Mouse (Mus musculus) heart, postnatal 36 days (tissue): ENCODE data around the gene Prrg2. TPM values are rescaled to one million over a fixed set of nuclear protein-coding genes. Genes with fewer than 3 reads are reported as not detected.

ENCODE experiments used
- DNase-seq, 2 experiments: peaks; one replicate each; pipeline ENCODE4 v3.0.0; 2021 to 2022
- intact Hi-C: fragments of 180-260 bp; cut with DNase I; formaldehyde crosslinking; loops from one replicate; pipeline ENCODE4 v1.15.1; 2025
- total RNA-seq, 2 experiments: library from RNA; stranded (reverse); gene quantifications; 2 replicates each; pipeline ENCODE4 v1.2.3; 2021

Prrg2 gene
- total RNA-seq, 2 experiments from 2014 or later = 7.7 to 7.9 TPM

- no peak for DNase-seq
- intact Hi-C loops = no loop called here
These were observed 28.8 kb upstream of the Prrg2 start for GRCm38 (mm10) chr7:45091001-45091990.

GRCm38 (mm10) chr7:45090251-45090977, 27.9 kb upstream of the Prrg2 start:
- DNase-seq = no peak
- intact Hi-C loops = no loop called here

GRCm38 (mm10) chr7:45088597-45088996, 26.1 kb upstream of the Prrg2 start:
- DNase-seq = no peak
- intact Hi-C loops = no loop called here

GRCm38 (mm10) chr7:45086084-45086483, 23.6 kb upstream of the Prrg2 start:
- DNase-seq = no peak

GRCm38 (mm10) chr7:45083300-45083890, 20.9 kb upstream of the Prrg2 start:
- intact Hi-C loops = loop anchor here (5.0 kb wide), 1 partner anchor 39 kb away; the partner anchor contains the start of gene Rps11
- no peak for DNase-seq

More at GRCm38 (mm10) chr7:45086084-45086483, 23.6 kb upstream of the Prrg2 start:
- intact Hi-C loops = no loop called here

- intact Hi-C loops = loop anchor here (5.0 kb wide), 1 partner anchor 40 kb away; the partner anchor contains the start of gene Rps11
- DNase-seq = peak; percentile 63 to 69
These were observed 20.2 kb upstream of the Prrg2 start for GRCm38 (mm10) chr7:45082401-45083299.

GRCm38 (mm10) chr7:45081016-45081415, 18.5 kb upstream of the Prrg2 start:
- no peak for DNase-seq
- intact Hi-C loops = loop anchor here (2.0 to 5.0 kb wide), 2 partner anchors 22 to 41 kb away; partner anchors contain the start of genes Fcgrt and Rps11

- DNase-seq = peak; percentile 94 to 99
- intact Hi-C loops = loop anchor here (1.0 to 5.0 kb wide), 5 partner anchors 23 to 217 kb away; partner anchors contain the start of genes Fcgrt, Flt3l, Gm45713 and Rps11
These were observed 17.4 kb upstream of the Prrg2 start for GRCm38 (mm10) chr7:45079856-45080255.

- intact Hi-C loops = loop anchor here (5.0 kb wide), 1 partner anchor 219 kb away; no protein-coding TSS in a partner anchor
- DNase-seq = peak; percentile 79 to 86
These were observed 16.0 kb upstream of the Prrg2 start for GRCm38 (mm10) chr7:45078513-45078912.

GRCm38 (mm10) chr7:45077829-45078228, 15.4 kb upstream of the Prrg2 start:
- intact Hi-C loops = loop anchor here (5.0 kb wide), 1 partner anchor 219 kb away; no protein-coding TSS in a partner anchor
- DNase-seq = no peak

GRCm38 (mm10) chr7:45077322-45077721, 14.8 kb upstream of the Prrg2 start:
- no peak for DNase-seq
- intact Hi-C loops = loop anchor here (5.0 kb wide), 1 partner anchor 220 kb away; no protein-coding TSS in a partner anchor

- intact Hi-C loops = loop anchor here (5.0 kb wide), 1 partner anchor 221 kb away; no protein-coding TSS in a partner anchor
- DNase-seq = no peak
These were observed 14.0 kb upstream of the Prrg2 start for GRCm38 (mm10) chr7:45076501-45076900.

GRCm38 (mm10) chr7:45075405-45075804, 12.9 kb upstream of the Prrg2 start:
- intact Hi-C loops = loop anchor here (5.0 kb wide), 1 partner anchor 222 kb away; no protein-coding TSS in a partner anchor
- DNase-seq = peak in 1 of 2 experiments; percentile 21

GRCm38 (mm10) chr7:45073949-45074348, 11.5 kb upstream of the Prrg2 start:
- no peak for DNase-seq
- intact Hi-C loops = no loop called here

GRCm38 (mm10) chr7:45073171-45073707, 10.8 kb upstream of the Prrg2 start:
- intact Hi-C loops = no loop called here

GRCm38 (mm10) chr7:45072230-45072629, 9.8 kb upstream of the Prrg2 start:
- intact Hi-C loops = no loop called here
- no peak for DNase-seq

More at GRCm38 (mm10) chr7:45073171-45073707, 10.8 kb upstream of the Prrg2 start:
- DNase-seq = no peak

- intact Hi-C loops = loop anchor here (5.0 kb wide), 1 partner anchor 87 kb away; no protein-coding TSS in a partner anchor
- DNase-seq = no peak
These were observed 7.2 kb upstream of the Prrg2 start for GRCm38 (mm10) chr7:45069671-45070070.

GRCm38 (mm10) chr7:45068000-45068318, 5.5 kb upstream of the Prrg2 start:
- intact Hi-C loops = loop anchor here (5.0 kb wide), 1 partner anchor 86 kb away; no protein-coding TSS in a partner anchor
- no peak for DNase-seq
